Mouse (Mus musculus) midbrain, embryonic 12.5 days (tissue): ENCODE measurements around the gene Esam. TPM values are rescaled to one million over a fixed set of nuclear protein-coding genes. Genes with fewer than 3 reads are reported as not detected.
A peak's percentile ranks its signal among the peaks of the same experiment; 100 is the strongest.

Source experiments
- ATAC-seq: fragments of 200-750 bp; cut with Nextera tagmentation; 2 replicates; pipeline ENCODE4 v1.8.0; 2017; ENCODE audit warnings: low read depth, moderate TSS enrichment, moderate library complexity; ENCODE audit not compliant: low FRiP score
- H3K27ac ChIP-seq: fragments of 300-500 bp; sonication (generic); replicated peaks from 2 replicates; pipeline ENCODE4 v1.5.1; 2016; ENCODE audit warnings: mild to moderate bottlenecking
- H3K27me3 ChIP-seq: fragments of 300-500 bp; sonication (generic); 2 replicates; pipeline ENCODE4 v1.6.1; 2016; ENCODE audit warnings: mild to moderate bottlenecking
- H3K36me3 ChIP-seq: fragments of 300-500 bp; sonication (generic); 2 replicates; pipeline ENCODE4 v1.6.1; 2016
- H3K4me1 ChIP-seq: fragments of 300-500 bp; sonication (generic); 2 replicates; pipeline ENCODE4 v1.6.1; 2016
- H3K4me2 ChIP-seq: fragments of 300-500 bp; sonication (generic); replicated peaks from 2 replicates; pipeline ENCODE4 v1.6.1; 2016; ENCODE audit warnings: mild to moderate bottlenecking, moderate library complexity
- H3K4me3 ChIP-seq: fragments of 300-500 bp; sonication (generic); 2 replicates; pipeline ENCODE4 v1.5.1; 2016; ENCODE audit warnings: mild to moderate bottlenecking
- H3K9ac ChIP-seq: fragments of 300-500 bp; sonication (generic); replicated peaks from 2 replicates; pipeline ENCODE4 v1.6.1; 2016; ENCODE audit warnings: mild to moderate bottlenecking, moderate library complexity
- H3K9me3 ChIP-seq: fragments of 300-500 bp; sonication (generic); 2 replicates; pipeline ENCODE4 v1.6.1; 2016; ENCODE audit warnings: mild to moderate bottlenecking
- WGBS: fragments of 180-500 bp; shearing (Covaris S2); methylation state at CpG from one replicate; pipeline ENCODE4 v1.1.7; 2016; 5-methylcytosine and 5-hydroxymethylcytosine counted together
- polyA plus RNA-seq: library from polyadenylated mRNA; unstranded; fragments of >200 nt; fragmentation: Nextera tagmentation; extraction: Ambion mirVana; gene quantifications from 2 replicates; pipeline ENCODE4 v1.2.1, GENCODE M21; 2016

Gene Esam
- polyA plus RNA-seq, 1 experiment from 2014 or later: 30.2 TPM

GRCm38 (mm10) chr9:37567892-37568604, 40.2 kb downstream of the Esam start:
- no peak overlapping the region for H3K27ac ChIP-seq
- no peaks in the 10 kb centered on the region for H3K36me3 ChIP-seq
- H3K4me1 ChIP-seq: peaks cover 5% of the 10 kb centered on the region; the same call in 1 of the 2 replicates
- H3K27me3 ChIP-seq: no peaks in the 10 kb centered on the region
- ATAC-seq: peak; percentile 16; the same call in 1 of the 2 replicates
- no peaks in the 10 kb centered on the region for H3K9me3 ChIP-seq
- no peak overlapping the region for H3K4me2 ChIP-seq
- no peak overlapping the region for H3K4me3 ChIP-seq
- WGBS: 51% methylated on average over 15 of the region's 15 CpGs
- H3K9ac ChIP-seq: no peak overlapping the region

GRCm38 (mm10) chr9:37568605-37569214, 40.8 kb downstream of the Esam start:
- no peak for ATAC-seq
- Histone ChIP-seq H3K27ac (no peak overlapping the region), H3K4me2 (no peak overlapping the region), H3K9ac (no peak overlapping the region), H3K4me3 (no peak overlapping the region), H3K4me1 (peaks cover 5% of the 10 kb centered on the region; the same call in 1 of the 2 replicates), H3K27me3 (no peaks in the 10 kb centered on the region), H3K36me3 (no peaks in the 10 kb centered on the region), H3K9me3 (no peaks in the 10 kb centered on the region)
- WGBS: 56% methylated on average over 4 of the region's 4 CpGs

GRCm38 (mm10) chr9:37569231-37569835, 41.5 kb downstream of the Esam start:
- Histone ChIP-seq H3K4me1 (peaks cover 5% of the 10 kb centered on the region; the same call in 1 of the 2 replicates), H3K4me2 (no peak overlapping the region), H3K9ac (no peak overlapping the region), H3K36me3 (no peaks in the 10 kb centered on the region), H3K27ac (no peak overlapping the region), H3K27me3 (no peaks in the 10 kb centered on the region), H3K4me3 (no peak overlapping the region), H3K9me3 (no peaks in the 10 kb centered on the region)
- WGBS: 80% methylated on average over 2 of the region's 2 CpGs
- ATAC-seq: no peak

GRCm38 (mm10) chr9:37572204-37572876, 44.5 kb downstream of the Esam start:
- no peaks in the 10 kb centered on the region for H3K36me3 ChIP-seq
- H3K9me3 ChIP-seq: no peaks in the 10 kb centered on the region
- no peak overlapping the region for H3K27ac ChIP-seq
- 58% methylated on average over 3 of the region's 3 CpGs for WGBS
- peaks cover 13% of the 10 kb centered on the region for H3K4me1 ChIP-seq
- no peak for ATAC-seq
- H3K4me2 ChIP-seq: no peak overlapping the region
- no peaks in the 10 kb centered on the region for H3K27me3 ChIP-seq
- no peak overlapping the region for H3K4me3 ChIP-seq
- no peak overlapping the region for H3K9ac ChIP-seq

- no peak overlapping the region for H3K4me3 ChIP-seq
- peaks cover 8% of the 10 kb centered on the region; the same call in 1 of the 2 replicates for H3K4me1 ChIP-seq
- ATAC-seq: 0 out of 2 replicates have a peak, but pooled peaks have one; percentile 30
- peak overlapping the region; percentile 19 for H3K4me2 ChIP-seq
- H3K27me3 ChIP-seq: no peaks in the 10 kb centered on the region
- H3K9me3 ChIP-seq: no peaks in the 10 kb centered on the region
- H3K9ac ChIP-seq: no peak overlapping the region
- H3K27ac ChIP-seq: no peak overlapping the region
- WGBS: 41% methylated on average over 14 of the region's 14 CpGs
- no peaks in the 10 kb centered on the region for H3K36me3 ChIP-seq
These were observed 48.6 kb downstream of the Esam start for GRCm38 (mm10) chr9:37576436-37576930.

- no peak overlapping the region for H3K9ac ChIP-seq
- 87% methylated on average over 5 of the region's 5 CpGs for WGBS
- no peaks in the 10 kb centered on the region for H3K4me1 ChIP-seq
- no peaks in the 10 kb centered on the region for H3K36me3 ChIP-seq
- no peaks in the 10 kb centered on the region for H3K27me3 ChIP-seq
- H3K27ac ChIP-seq: no peak overlapping the region
- no peak overlapping the region for H3K4me2 ChIP-seq
- no peak for ATAC-seq
- H3K9me3 ChIP-seq: no peaks in the 10 kb centered on the region
- H3K4me3 ChIP-seq: no peak overlapping the region
These were observed 55.7 kb downstream of the Esam start for GRCm38 (mm10) chr9:37583594-37583993.

GRCm38 (mm10) chr9:37586718-37587117, 58.8 kb downstream of the Esam start:
- no peak overlapping the region for H3K4me3 ChIP-seq
- no peak overlapping the region for H3K27ac ChIP-seq
- no peaks in the 10 kb centered on the region for H3K27me3 ChIP-seq
- no peak for ATAC-seq
- H3K4me2 ChIP-seq: no peak overlapping the region
- no peak overlapping the region for H3K9ac ChIP-seq
- no peaks in the 10 kb centered on the region for H3K4me1 ChIP-seq
- no peaks in the 10 kb centered on the region for H3K9me3 ChIP-seq
- H3K36me3 ChIP-seq: no peaks in the 10 kb centered on the region
- WGBS: 83% methylated on average over 4 of the region's 4 CpGs

Other genes starting within 250 kb of the Esam start
- gene Ccdc15, start 179.6 kb upstream of the Esam start, polyA plus RNA-seq: 11.3 and 13.5 TPM in 2 replicates
- gene Hepacam, start 160.7 kb upstream of the Esam start, polyA plus RNA-seq: 0.26 TPM in 2 replicates
- 6.1 and 6.2 TPM in 2 replicates for gene Robo4, start 126.2 kb upstream of the Esam start, polyA plus RNA-seq
- 52.2 and 65.0 TPM in 2 replicates for gene Robo3, start 94.8 kb upstream of the Esam start, polyA plus RNA-seq
- gene Msantd2, start 38.8 kb upstream of the Esam start, polyA plus RNA-seq: 45.7 and 53.3 TPM in 2 replicates
- gene Vsig2, start 11.2 kb downstream of the Esam start, polyA plus RNA-seq: 0.56 TPM in 1 of 2 replicates, not detected in the other
- 3.0 and 3.4 TPM in 2 replicates for gene Nrgn, start 24.8 kb downstream of the Esam start, polyA plus RNA-seq
- 6.8 and 7.7 TPM in 2 replicates for gene Siae, start 27.6 kb downstream of the Esam start, polyA plus RNA-seq
- gene Spa17, start 85.6 kb downstream of the Esam start, polyA plus RNA-seq: 13.2 and 15.9 TPM in 2 replicates
- 106 and 123 TPM in 2 replicates for gene Tbrg1, start 129.2 kb downstream of the Esam start, polyA plus RNA-seq
- 0.24 and 0.71 TPM in 2 replicates for gene Panx3, start 141.2 kb downstream of the Esam start, polyA plus RNA-seq
- not detected in 2 replicates for gene Olfr160, start 188.2 kb downstream of the Esam start, polyA plus RNA-seq
- gene Olfr874, start 217.0 kb downstream of the Esam start, polyA plus RNA-seq: not detected in 2 replicates
- not detected in 2 replicates for gene Olfr875, start 243.8 kb downstream of the Esam start, polyA plus RNA-seq